In genomic region chr14:24002647-24003046, GRCm38 (mm10) we compare ENCODE assay signal across 11 mouse cellular contexts. TPM values are rescaled to one million over a fixed set of nuclear protein-coding genes. Genes with fewer than 3 reads are reported as not detected.
DNase-seq lines count a peak whose midpoint lies in the region; ATAC-seq and TF ChIP-seq lines count a peak whose summit lies in the region.
"Had no signal": no experiment of that assay in that cellular context is flagged by ENCODE, and none has a peak within 500 bp of the region (broad histone marks: within the 10 kb centered on the region; RNA-seq: fewer than 3 reads in every experiment).

No protein-coding gene starts in this region.

- ATAC-seq in forebrain, embryonic 13.5 days = no peak
- ATAC-seq in forebrain, embryonic 11.5 days (replicated peaks; ENCODE audit: low FRiP score) = no peak
- no peak for ATAC-seq in midbrain, embryonic 13.5 days
- ATAC-seq in intestine, embryonic 16.5 days = no peak
- no peak for ATAC-seq in liver, embryonic 11.5 days (replicated peaks; ENCODE audit: low FRiP score)
- ATAC-seq: Patski had no signal

- TF ChIP-seq POLR2A in small intestine, adult 2 months (IDR thresholded peaks at IDR 0.05; ENCODE audit: low read depth, low read length) = no peak

- H3K36me3 ChIP-seq in forebrain, embryonic 13.5 days (ENCODE audit: poor library complexity, severe bottlenecking) = no peaks in the 10 kb centered on the region
- H3K36me3 ChIP-seq in forebrain, embryonic 11.5 days (ENCODE audit: control insufficient read depth, insufficient read depth, low read length) = no peaks in the 10 kb centered on the region
- no peaks in the 10 kb centered on the region for H3K36me3 ChIP-seq in midbrain, embryonic 13.5 days
- no peaks in the 10 kb centered on the region for H3K36me3 ChIP-seq in midbrain, embryonic 10.5 days
- no peaks in the 10 kb centered on the region for H3K36me3 ChIP-seq in intestine, embryonic 16.5 days (ENCODE audit: control insufficient read depth, insufficient read depth, low read length)
- H3K36me3 ChIP-seq in small intestine, adult 2 months (ENCODE audit: control insufficient read depth, insufficient read depth, low read length) = no peaks in the 10 kb centered on the region
- no peaks in the 10 kb centered on the region for H3K36me3 ChIP-seq in liver, embryonic 11.5 days (ENCODE audit: control insufficient read depth, insufficient read depth, low read length)

- H3K4me1 ChIP-seq in forebrain, embryonic 13.5 days = peaks cover 13% of the 10 kb centered on the region
- H3K4me1 ChIP-seq in forebrain, embryonic 11.5 days (replicated peaks; ENCODE audit: control insufficient read depth, insufficient read depth, low read length) = peaks cover 3% of the 10 kb centered on the region; the same call in 1 of the 2 replicates
- peaks cover 23% of the 10 kb centered on the region for H3K4me1 ChIP-seq in midbrain, embryonic 13.5 days (replicated peaks)
- H3K4me1 ChIP-seq in midbrain, embryonic 10.5 days = peaks cover 13% of the 10 kb centered on the region
- peaks cover 9% of the 10 kb centered on the region; the same call in 1 of the 2 replicates for H3K4me1 ChIP-seq in intestine, embryonic 16.5 days (ENCODE audit: control insufficient read depth, insufficient read depth, low read length)
- no peaks in the 10 kb centered on the region; the same call in 1 of the 2 replicates for H3K4me1 ChIP-seq in small intestine, adult 2 months (ENCODE audit: control insufficient read depth, insufficient read depth, insufficient read length, low read length)
- no peaks in the 10 kb centered on the region; the same call in 1 of the 2 replicates for H3K4me1 ChIP-seq in liver, embryonic 11.5 days (replicated peaks; ENCODE audit: control insufficient read depth, insufficient read depth, low read length)

- peak overlapping the region; percentile 68 for H3K4me3 ChIP-seq in forebrain, embryonic 13.5 days
- no peak overlapping the region for H3K4me3 ChIP-seq in forebrain, embryonic 11.5 days (ENCODE audit: low read depth, low read length)
- H3K4me3 ChIP-seq in midbrain, embryonic 13.5 days (replicated peaks) = peak overlapping the region; percentile 81
- H3K4me3 ChIP-seq in midbrain, embryonic 10.5 days = no peak overlapping the region
- H3K4me3 ChIP-seq in intestine, embryonic 16.5 days (ENCODE audit: low read length) = peak overlapping the region; percentile 70
- H3K4me3 ChIP-seq in small intestine, adult 2 months (ENCODE audit: low read depth, low read length) = peak overlapping the region; percentile 6; the same call in 1 of the 2 replicates
- no peak overlapping the region for H3K4me3 ChIP-seq in liver, embryonic 11.5 days (ENCODE audit: low read depth, low read length)

- 54% methylated on average over 5 of the region's 5 CpGs for WGBS in forebrain, embryonic 13.5 days
- WGBS in forebrain, embryonic 11.5 days = 51% methylated on average over 5 of the region's 5 CpGs
- 50% methylated on average over 5 of the region's 5 CpGs for WGBS in midbrain, embryonic 13.5 days
- WGBS in midbrain, embryonic 10.5 days = 59% methylated on average over 5 of the region's 5 CpGs
- WGBS in intestine, embryonic 16.5 days = 49% methylated on average over 5 of the region's 5 CpGs
- 52% methylated on average over 5 of the region's 5 CpGs for WGBS in small intestine, adult 2 months
- WGBS in liver, embryonic 11.5 days = 45% methylated on average over 5 of the region's 5 CpGs

- no peak overlapping the region for H3K9ac ChIP-seq in forebrain, embryonic 13.5 days
- no peak overlapping the region for H3K9ac ChIP-seq in forebrain, embryonic 11.5 days (ENCODE audit: low read length)
- H3K9ac ChIP-seq in midbrain, embryonic 13.5 days (replicated peaks) = 0 out of 2 replicates have a peak overlapping the region, but pooled peaks have one; percentile 86
- H3K9ac ChIP-seq in intestine, embryonic 16.5 days (ENCODE audit: low read depth, low read length) = no peak overlapping the region
- no peak overlapping the region for H3K9ac ChIP-seq in liver, embryonic 11.5 days (ENCODE audit: low read depth, low read length)

- H3K27me3 ChIP-seq in forebrain, embryonic 13.5 days = peaks cover 51% of the 10 kb centered on the region
- H3K27me3 ChIP-seq in forebrain, embryonic 11.5 days (ENCODE audit: control insufficient read depth, insufficient read depth, low read length) = peaks cover 41% of the 10 kb centered on the region
- H3K27me3 ChIP-seq in midbrain, embryonic 13.5 days = peaks cover 54% of the 10 kb centered on the region
- H3K27me3 ChIP-seq in midbrain, embryonic 10.5 days (ENCODE audit: low read depth, poor library complexity, severe bottlenecking) = peaks cover 81% of the 10 kb centered on the region
- peaks cover 49% of the 10 kb centered on the region for H3K27me3 ChIP-seq in intestine, embryonic 16.5 days (replicated peaks; ENCODE audit: control insufficient read depth, insufficient read depth, low read length)
- peaks cover 21% of the 10 kb centered on the region for H3K27me3 ChIP-seq in small intestine, adult 2 months (ENCODE audit: control insufficient read depth, insufficient read depth, low read length)
- H3K27me3 ChIP-seq in liver, embryonic 11.5 days (replicated peaks; ENCODE audit: control insufficient read depth, insufficient read depth, low read length) = peaks cover 64% of the 10 kb centered on the region

- peak overlapping the region; percentile 77 for H3K4me2 ChIP-seq in forebrain, embryonic 13.5 days
- no peak overlapping the region for H3K4me2 ChIP-seq in forebrain, embryonic 11.5 days (ENCODE audit: low read depth, low read length, severe bottlenecking)
- peak overlapping the region; percentile 80 for H3K4me2 ChIP-seq in midbrain, embryonic 13.5 days (replicated peaks)
- no peak overlapping the region for H3K4me2 ChIP-seq in intestine, embryonic 16.5 days (ENCODE audit: low read depth, low read length)
- no peak overlapping the region for H3K4me2 ChIP-seq in liver, embryonic 11.5 days

- H3K27ac ChIP-seq in forebrain, embryonic 13.5 days = no peak overlapping the region
- H3K27ac ChIP-seq in forebrain, embryonic 11.5 days (ENCODE audit: low read depth, low read length) = no peak overlapping the region
- H3K27ac ChIP-seq in midbrain, embryonic 13.5 days = no peak overlapping the region
- no peak overlapping the region for H3K27ac ChIP-seq in midbrain, embryonic 10.5 days (replicated peaks)
- H3K27ac ChIP-seq in intestine, embryonic 16.5 days (ENCODE audit: low read length) = no peak overlapping the region
- H3K27ac ChIP-seq in small intestine, adult 2 months (ENCODE audit: insufficient read depth, low read depth, low read length) = no peak overlapping the region
- no peak overlapping the region for H3K27ac ChIP-seq in liver, embryonic 11.5 days (ENCODE audit: low read depth, low read length)

- DNase-seq in forebrain, embryonic 11.5 days (ENCODE audit: low spot score) = no peak
- DNase-seq in midbrain, embryonic 10.5 days (ENCODE audit: low spot score) = no peak
- DNase-seq in liver, embryonic 11.5 days (ENCODE audit: low spot score) = no peak
- no peak for DNase-seq in layer of hippocampus, postnatal 25 days (ENCODE audit: extremely low spot score in 1 of 2, low spot score in 1 of 2)
- DNase-seq: heart, postnatal 4 days had no signal

- no peak for TF ChIP-seq CTCF in small intestine, adult 2 months (IDR thresholded peaks at IDR 0.05; ENCODE audit: extremely low read depth, insufficient read length, insufficient replicate concordance, low read depth, low read length)

- H3K9me3 ChIP-seq in forebrain, embryonic 13.5 days (replicated peaks) = no peaks in the 10 kb centered on the region
- H3K9me3 ChIP-seq in forebrain, embryonic 11.5 days (ENCODE audit: control insufficient read depth, low read length) = no peaks in the 10 kb centered on the region
- H3K9me3 ChIP-seq in midbrain, embryonic 13.5 days = no peaks in the 10 kb centered on the region
- no peaks in the 10 kb centered on the region for H3K9me3 ChIP-seq in midbrain, embryonic 10.5 days (replicated peaks)
- H3K9me3 ChIP-seq in intestine, embryonic 16.5 days (ENCODE audit: control insufficient read depth, low read length) = no peaks in the 10 kb centered on the region
- no peaks in the 10 kb centered on the region for H3K9me3 ChIP-seq in liver, embryonic 11.5 days (ENCODE audit: control insufficient read depth, low read length)

RNA-seq across cellular contexts. Expression of gene Kcnma1, which starts 11.6 kb away (rescaled TPM):
- polyA plus RNA-seq in forebrain, embryonic 13.5 days (2015; fragmentation: Nextera tagmentation; extraction: Ambion mirVana) = 3.4 and 4.4 TPM in 2 replicates
- 0.45 and 1.1 TPM in 2 replicates for polyA plus RNA-seq in forebrain, embryonic 11.5 days (2014; fragmentation: Nextera tagmentation; extraction: Ambion mirVana)
- polyA plus RNA-seq in midbrain, embryonic 13.5 days (2015; fragmentation: Nextera tagmentation; extraction: Ambion mirVana) = 8.1 and 10.6 TPM in 2 replicates
- polyA plus RNA-seq in midbrain, embryonic 10.5 days (2016; fragmentation: Nextera tagmentation; extraction: Ambion mirVana) = 0.49 and 0.97 TPM in 2 replicates
- 5.1 and 6.0 TPM in 2 replicates for polyA plus RNA-seq in intestine, embryonic 16.5 days (2015; fragmentation: Nextera tagmentation; extraction: Ambion mirVana)
- 2.9 and 3.5 TPM in 2 replicates for polyA plus RNA-seq in small intestine, adult 2 months (2012; rRNA removed)
- 0.35 and 0.58 TPM in 2 replicates for polyA plus RNA-seq in liver, embryonic 11.5 days (2014; fragmentation: Nextera tagmentation; extraction: Ambion mirVana)
- total RNA-seq in layer of hippocampus, postnatal 25 days (2021) = 100 to 1,000 TPM; 123 to 154 TPM
- total RNA-seq: megakaryocyte, adult 5-6 weeks had no signal

Comparison
In these comparisons a context has a peak if more than half of its experiments do, and no peak if none do; other contexts are left out.
1. H3K4me2 ChIP-seq: peak in forebrain, embryonic 13.5 days (single experiment) and midbrain, embryonic 13.5 days (single experiment); none in forebrain, embryonic 11.5 days (single experiment), intestine, embryonic 16.5 days (single experiment) and liver, embryonic 11.5 days (single experiment).
2. H3K4me3 ChIP-seq: peak in forebrain, embryonic 13.5 days (single experiment), midbrain, embryonic 13.5 days (single experiment), intestine, embryonic 16.5 days (single experiment) and small intestine, adult 2 months (single experiment); none in forebrain, embryonic 11.5 days (single experiment), midbrain, embryonic 10.5 days (single experiment) and liver, embryonic 11.5 days (single experiment).